Mouse (Mus musculus) retina, postnatal 1 day (tissue): ENCODE results near the gene Rev1.
"Not testable (repeated sequence)": the region's sequence is repeated elsewhere in the genome, so short reads cannot be mapped to it uniquely, and the experiment has no call there.

Source experiments
- DNase-seq: peaks from one replicate; pipeline ENCODE4 v3.0.0-alpha.2; 2012

Gene Rev1

DNA sequence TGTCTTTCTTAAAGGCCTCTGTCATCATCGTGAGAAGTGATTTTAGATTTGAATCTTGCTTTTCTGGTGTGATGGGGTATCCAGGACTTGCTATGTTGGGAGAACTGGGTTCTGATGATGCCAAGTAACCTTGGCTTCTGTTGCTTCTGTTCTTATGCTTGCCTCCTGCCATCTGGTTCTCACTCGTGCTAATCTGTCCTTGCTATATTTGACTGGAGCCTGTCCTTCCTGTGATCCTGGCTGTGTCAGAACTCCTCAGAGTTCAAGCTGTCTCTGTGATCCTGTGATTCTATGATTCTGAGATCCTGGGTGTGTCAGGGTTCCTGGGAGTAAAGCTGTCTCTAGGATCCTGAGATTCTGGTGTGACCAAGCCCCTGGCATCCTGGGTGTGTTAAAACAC, 67.4 kb downstream of the Rev1 start:
- not testable (repeated sequence) for DNase-seq

DNA sequence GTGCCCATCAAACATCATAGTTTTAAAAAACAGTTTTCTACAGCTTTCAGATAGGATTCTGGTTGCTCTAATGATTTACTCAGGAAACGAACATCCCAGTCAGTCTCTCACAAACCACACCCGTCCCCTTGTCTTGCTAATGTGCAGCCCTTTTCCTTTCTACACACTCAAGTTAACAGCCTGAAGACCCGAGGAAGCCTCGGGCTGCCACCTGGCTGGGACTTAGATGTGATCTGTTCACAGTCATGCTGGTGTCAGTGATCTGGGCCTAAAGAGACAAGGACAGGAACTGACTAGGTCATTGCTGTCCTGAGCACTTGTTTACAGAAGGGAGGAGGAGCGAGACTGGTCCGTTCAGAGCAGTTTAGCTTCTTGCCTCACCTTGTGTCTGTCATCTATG, 71.2 kb downstream of the Rev1 start:
- no peak for DNase-seq

DNA sequence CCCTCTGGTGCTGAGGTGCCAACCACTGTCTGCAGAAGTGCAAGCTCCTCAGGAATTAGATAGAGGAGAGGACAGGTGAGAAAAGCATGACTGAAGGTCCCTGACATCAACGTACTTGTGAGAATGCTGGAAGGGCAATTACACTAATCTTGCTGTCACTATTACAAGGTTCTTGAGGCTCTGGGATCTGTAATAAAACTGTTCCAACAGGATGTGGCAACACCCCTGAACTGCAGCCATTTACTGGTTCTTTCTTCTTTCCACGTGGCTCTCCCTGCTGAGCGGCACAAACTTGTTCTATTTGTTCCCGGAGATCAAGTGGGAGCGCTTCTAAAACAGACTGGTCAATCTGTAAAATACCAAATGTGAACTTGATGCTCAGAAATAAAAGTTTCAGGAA, 74.4 kb downstream of the Rev1 start:
- no peak for DNase-seq

DNA sequence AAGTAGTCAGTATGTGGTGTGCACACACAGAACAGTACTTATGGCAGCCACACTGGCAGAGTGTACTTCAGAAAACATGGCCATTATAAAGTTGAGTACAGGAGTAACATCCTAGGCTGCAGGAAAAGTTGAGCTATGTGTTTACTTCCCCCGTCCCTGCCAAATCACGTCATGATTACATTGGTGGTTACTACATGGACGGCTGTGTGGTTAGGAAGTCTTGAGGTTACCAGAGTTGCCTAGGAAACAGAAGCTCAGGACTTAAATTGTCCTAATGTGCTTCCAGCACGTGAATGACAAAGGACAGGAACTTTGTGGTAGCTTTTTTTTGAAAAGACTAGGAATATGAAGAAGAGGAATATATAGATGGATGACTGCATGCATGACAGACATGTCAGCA, 80.0 kb downstream of the Rev1 start:
- no peak for DNase-seq

DNA sequence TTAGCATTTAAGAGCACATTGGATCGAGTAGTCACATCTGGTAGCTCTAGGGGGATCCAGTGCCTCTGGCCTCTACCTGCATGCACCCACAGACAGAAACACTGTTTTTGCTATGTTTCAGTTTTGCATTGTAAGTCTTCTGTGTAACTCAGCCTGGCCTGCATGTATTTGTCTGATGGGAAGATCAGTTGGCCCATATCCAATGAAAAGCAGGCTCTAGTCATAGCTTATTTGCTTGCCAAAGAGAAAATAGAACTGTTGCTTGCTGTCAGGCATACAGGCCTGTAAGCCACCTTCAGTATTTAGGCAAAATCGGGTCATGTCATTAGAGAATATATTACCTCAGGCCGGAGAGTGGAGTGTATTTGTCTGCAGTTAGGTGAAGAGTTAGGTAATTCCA, 81.5 kb downstream of the Rev1 start:
- no peak for DNase-seq

DNA sequence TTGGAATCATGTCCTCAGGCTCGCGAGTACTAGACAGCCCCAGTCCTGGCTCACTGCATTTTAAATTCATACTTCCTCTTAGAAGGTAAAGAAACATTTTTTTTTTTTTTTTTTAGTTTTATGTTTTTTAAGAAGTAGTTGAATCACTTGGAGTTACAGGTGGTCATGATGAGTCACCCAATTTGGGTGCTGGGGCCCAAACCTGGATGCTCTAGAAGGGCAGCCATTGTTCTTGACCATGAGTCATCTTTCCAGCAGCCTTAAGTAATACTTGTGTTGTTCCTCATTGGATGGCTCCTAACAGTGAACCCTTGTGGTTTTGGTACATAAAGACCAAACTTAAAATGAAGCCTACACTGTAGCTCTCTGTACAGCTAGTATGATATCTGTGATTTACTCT, 90.7 kb downstream of the Rev1 start:
- DNase-seq, result no peak

DNA sequence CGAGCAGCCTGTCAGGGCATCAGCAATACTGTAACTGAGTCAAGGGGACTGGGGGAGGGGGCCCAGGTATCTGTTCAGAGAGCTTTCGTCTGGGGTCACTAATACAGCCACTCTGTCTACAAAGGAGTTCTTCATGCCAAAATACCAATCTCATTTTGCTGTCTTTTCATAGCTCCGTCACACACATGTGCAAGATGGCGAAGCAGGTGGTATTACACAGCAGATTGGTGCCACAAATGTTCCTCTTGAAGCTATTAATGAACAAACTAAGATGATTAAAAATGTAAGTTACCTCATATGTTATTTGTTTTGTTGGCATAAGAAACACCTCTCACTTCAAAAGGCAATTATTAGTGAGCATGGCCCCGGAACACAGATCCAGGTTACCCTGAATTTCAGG, 92.2 kb downstream of the Rev1 start:
- DNase-seq, result no peak

DNA sequence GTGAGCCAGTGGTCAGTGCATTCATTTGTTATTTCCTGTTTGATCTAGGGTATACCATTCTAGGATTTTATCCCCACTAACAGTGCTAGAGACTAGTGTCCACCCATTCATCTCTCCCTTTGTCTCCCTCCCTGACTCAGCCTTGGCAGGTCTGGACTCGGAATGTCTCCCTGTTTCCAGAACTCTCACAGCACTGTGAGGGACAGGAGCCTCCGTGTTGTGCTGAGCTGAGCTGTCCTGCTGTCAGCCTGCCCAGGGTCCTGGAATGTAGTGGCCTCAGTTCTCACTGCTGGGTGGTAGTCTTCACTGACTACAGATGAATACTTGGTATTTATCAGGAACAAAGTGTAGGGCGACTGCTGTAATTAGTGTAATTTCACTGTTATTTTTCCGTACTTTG, 94.1 kb downstream of the Rev1 start:
- no peak for DNase-seq

DNA sequence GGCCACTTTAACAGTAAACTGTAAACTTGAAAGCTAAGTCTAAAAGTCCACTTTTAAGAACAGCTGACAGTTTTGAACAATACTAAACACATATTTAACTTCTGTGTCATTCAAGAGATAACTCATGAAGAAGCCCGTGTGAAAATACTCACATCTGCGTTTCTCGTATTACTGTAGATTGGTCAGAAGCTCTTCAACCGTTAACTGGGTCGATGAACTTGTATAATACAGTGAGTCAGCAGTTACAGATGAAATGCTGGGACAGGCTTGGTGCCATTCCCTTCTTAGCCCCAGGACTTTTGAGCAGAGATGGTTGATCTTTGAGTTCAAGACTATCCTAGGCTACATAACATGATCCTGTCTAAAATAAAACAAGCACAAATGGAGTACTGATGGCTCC, 98.2 kb downstream of the Rev1 start:
- peak; percentile 3 for DNase-seq

DNA sequence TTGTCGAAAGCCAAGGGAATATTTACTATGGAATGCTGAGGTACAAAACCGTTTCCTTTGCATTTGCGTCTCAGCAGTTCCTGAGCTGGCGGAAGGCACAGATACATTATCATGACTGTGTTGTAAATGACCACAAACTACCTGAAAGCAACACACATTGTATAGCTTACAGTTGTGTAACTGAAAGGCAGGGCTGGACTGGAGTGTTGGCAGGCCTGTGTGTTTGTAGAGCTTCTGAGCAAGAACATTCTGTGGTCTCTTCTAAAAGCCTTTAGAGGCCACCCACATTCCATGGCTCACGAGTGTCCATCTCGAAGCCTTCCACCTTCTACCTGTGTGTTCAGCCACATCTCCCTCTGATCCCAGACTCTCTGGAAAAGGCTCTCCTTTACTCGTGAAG, 102.3 kb downstream of the Rev1 start:
- DNase-seq, result no peak

DNA sequence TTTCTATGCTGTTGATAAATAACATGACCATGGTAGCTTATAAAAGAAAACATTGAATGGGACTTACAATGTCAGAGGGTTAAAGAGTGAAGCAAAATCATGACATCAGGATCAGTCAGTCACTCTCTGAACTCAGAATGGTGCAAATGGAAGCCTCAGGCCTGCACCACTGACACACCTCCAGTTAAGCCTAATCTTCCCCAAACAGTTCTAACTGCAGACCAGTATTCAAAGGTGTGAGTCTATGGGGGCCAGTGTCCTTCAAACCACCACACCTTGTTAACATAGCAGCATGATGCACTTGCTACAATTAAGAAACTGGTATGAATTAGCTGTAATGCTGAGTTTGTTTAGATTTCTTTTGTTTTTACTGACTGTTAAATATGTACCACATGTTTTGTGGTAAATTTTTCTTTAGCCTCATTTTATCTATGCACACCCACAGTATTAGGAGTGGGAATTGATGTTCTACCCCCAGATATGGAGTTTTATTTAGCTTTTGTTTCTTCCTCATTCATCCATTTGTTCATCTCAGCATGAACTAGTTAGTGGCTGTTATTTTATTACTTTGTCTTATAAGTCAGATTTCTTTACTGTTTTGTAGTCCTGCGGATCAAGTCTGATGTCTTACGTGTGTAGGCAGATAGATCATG, 114.9 kb downstream of the Rev1 start:
- DNase-seq, result no peak

DNA sequence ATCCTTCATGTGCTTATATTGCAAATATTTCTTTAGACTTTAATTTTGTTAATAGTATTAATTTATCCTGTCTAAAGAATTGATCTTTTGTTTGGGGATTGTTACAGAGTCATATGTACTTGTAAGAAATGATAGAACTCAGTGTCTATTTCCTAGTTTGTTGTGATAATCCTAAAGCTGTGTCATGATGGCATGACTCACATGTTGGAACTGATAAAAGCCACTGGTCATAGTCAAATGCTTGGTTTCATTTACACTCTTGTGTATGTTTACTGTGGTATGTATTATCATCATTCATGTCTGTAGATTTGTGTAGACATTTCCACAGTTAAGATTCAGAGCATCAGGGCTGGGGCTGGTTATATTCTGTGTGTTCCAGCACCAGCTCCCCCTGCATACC, 117.1 kb downstream of the Rev1 start:
- no peak for DNase-seq

DNA sequence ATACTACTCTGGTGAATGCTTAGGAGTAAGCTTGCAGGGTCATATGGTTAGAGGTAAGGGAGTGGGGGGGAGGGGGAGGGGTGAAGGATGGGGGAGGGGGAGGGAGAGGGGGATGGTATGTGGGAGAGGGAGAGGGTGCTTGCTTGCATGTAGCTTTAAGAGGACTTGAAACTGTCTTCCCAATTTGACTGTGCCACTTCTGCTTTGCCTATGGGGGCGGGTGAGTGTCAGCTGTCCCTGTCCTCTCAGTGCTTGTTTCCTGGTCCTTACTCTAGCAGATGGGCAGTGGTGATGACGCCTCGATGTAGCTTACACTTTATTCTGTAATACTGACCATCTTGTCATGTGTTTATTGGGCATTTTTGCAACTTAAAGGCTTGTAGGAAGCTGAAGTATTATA, 117.5 kb downstream of the Rev1 start:
- DNase-seq, result no peak

DNA sequence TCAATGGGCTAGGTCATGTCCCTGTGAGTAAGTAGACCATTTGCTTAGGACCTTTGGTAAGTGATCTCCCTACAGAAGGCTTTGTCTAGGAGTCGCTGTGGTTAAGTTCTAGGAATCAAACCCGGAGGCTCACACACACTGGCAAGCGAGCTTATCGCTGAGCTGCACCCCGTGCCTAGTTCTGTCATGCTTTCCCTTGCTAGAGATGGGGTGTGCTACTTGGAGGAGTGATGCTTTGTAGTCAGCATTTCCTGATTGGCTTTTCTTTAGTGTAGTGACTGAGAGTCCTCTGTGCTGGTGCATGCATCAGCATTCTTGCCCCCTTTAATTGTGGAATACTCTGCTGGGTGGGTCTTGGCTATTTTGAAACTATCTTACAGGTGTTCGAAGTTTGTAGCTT, 118.0 kb downstream of the Rev1 start:
- DNase-seq, result no peak

DNA sequence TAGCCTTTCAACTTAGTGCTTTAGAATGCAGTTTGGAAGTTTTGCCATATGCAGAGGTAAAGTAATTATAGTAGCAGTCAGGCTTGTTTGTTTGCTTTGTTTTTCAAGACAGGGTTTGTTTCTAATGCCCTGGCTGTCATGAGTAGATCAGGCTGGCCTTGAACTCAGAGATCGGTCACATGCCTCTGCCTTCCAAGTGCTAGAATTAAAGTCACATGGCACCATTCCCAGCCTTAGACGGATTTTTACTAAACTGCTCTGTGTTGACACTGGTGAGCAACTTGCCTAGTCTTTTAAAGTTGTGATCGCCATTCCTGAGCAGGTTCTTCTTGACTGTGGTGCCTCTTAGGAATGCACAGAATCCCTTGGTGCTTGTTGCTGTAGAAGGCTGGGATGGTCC, 122.9 kb downstream of the Rev1 start:
- no peak for DNase-seq

DNA sequence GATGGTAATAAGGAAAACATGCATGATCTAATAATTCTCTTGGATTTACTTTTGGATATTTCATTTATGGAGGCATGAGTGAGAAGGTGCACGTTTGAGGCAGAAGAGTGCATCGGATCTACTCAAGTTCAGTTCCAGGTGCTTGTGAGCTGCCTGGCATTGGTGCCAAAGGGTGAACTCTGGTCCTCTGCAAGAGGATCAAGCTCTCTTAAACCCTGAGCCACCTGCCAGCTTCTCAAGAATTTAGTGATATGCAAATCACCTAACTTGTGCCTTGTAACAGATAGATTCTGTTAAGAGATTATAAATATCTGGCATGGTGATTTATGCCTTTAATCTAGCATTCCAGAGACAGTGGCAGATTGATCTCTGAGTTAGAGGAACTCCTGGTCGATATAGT, 126.6 kb downstream of the Rev1 start:
- no peak for DNase-seq
